Mouse (Mus musculus): ENCODE measurements around the gene Apol7b.
"Not testable (repeated sequence)": the region's sequence is repeated elsewhere in the genome, so short reads cannot be mapped to it uniquely, and the experiment has no call there.

DNA sequence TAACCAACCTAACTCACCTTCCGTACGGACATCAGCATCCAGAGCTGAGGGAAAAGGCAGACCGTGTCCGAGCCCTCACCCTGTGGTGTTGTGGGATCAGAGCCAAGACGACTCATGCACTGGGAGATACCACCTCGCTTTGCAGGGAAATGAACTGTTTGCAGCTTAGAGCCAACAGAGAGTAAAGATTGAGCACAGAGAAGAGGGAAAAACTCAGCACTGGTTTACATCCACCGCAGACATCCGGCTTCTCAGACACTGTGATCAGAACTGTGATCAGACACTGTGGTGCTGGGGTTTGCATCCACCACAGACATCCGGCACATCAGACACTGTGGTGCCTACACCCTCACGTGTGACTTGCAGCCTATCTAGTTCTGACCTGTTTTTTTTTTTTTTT is 40.9 kb downstream of the Apol7b start:
- TF ChIP-seq CTCF (IDR thresholded peaks at IDR 0.05; ENCODE audit: low read depth, low read length); POLR2A (IDR thresholded peaks at IDR 0.05; ENCODE audit: borderline replicate concordance, low read depth, low read length): not testable (repeated sequence)

Data from bone marrow macrophage, adult 2 months (primary cell).